Mouse (Mus musculus) forebrain, postnatal 0 days (tissue): Measurements from ENCODE around the gene Ap2s1. TPM values are rescaled to one million over a fixed set of nuclear protein-coding genes. Genes with fewer than 3 reads are reported as not detected.
"Not testable (repeated sequence)": the region's sequence is repeated elsewhere in the genome, so short reads cannot be mapped to it uniquely, and the experiment has no call there.

Experiments
- ATAC-seq: fragments of 200-750 bp; cut with Nextera tagmentation; 2 replicates; pipeline ENCODE4 v1.8.0; 2017; ENCODE audit warnings: mild to moderate bottlenecking, moderate library complexity
- DNase-seq: peaks from one replicate; pipeline ENCODE4 v3.0.0-alpha.2; 2015
- H3K27ac ChIP-seq: fragments of 300-500 bp; sonication (generic); 2 replicates; pipeline ENCODE4 v1.5.1; 2014; ENCODE audit warnings: low read depth, mild to moderate bottlenecking, antibody characterized with exemption, low read length, moderate library complexity, mixed read lengths
- H3K27me3 ChIP-seq: fragments of 300-500 bp; sonication (generic); 2 replicates; pipeline ENCODE4 v1.6.1; 2014; ENCODE audit warnings: mild to moderate bottlenecking, low read length, mixed read lengths; ENCODE audit not compliant: insufficient read depth
- H3K36me3 ChIP-seq: fragments of 300-500 bp; sonication (generic); 2 replicates; pipeline ENCODE4 v1.6.1; 2014; ENCODE audit warnings: mild to moderate bottlenecking, moderate library complexity; ENCODE audit not compliant: insufficient read depth
- H3K4me1 ChIP-seq: fragments of 300-500 bp; sonication (generic); 2 replicates; pipeline ENCODE4 v1.6.1; 2014; ENCODE audit warnings: antibody characterized with exemption; ENCODE audit not compliant: insufficient read depth
- H3K4me2 ChIP-seq: fragments of 300-500 bp; sonication (generic); 2 replicates; pipeline ENCODE4 v1.6.1; 2014; ENCODE audit warnings: low read depth, mild to moderate bottlenecking, moderate library complexity
- H3K4me3 ChIP-seq: fragments of 300-500 bp; sonication (generic); 2 replicates; pipeline ENCODE4 v1.5.1; 2014; ENCODE audit warnings: low read depth, low read length, mixed read lengths
- H3K9ac ChIP-seq: fragments of 300-500 bp; sonication (generic); 2 replicates; pipeline ENCODE4 v1.6.1; 2014; ENCODE audit warnings: mild to moderate bottlenecking
- H3K9me3 ChIP-seq: fragments of 300-500 bp; sonication (generic); 2 replicates; pipeline ENCODE4 v1.6.1; 2016; ENCODE audit warnings: low read length
- CTCF ChIP-seq: sonication (generic); IDR thresholded peaks from 2 replicates; pipeline ENCODE4 v1.5.1; 2016; ENCODE audit warnings: antibody characterized with exemption, control low read depth, low read depth
- WGBS: fragments of 180-500 bp; shearing (Covaris S2); extraction: QIAGEN DNeasy Blood & Tissue Kit; methylation state at CpG from one replicate; pipeline ENCODE4 v1.1.7; 2014; 5-methylcytosine and 5-hydroxymethylcytosine counted together
- polyA plus RNA-seq: library from polyadenylated mRNA; unstranded; fragments of >200 nt; fragmentation: Nextera tagmentation; extraction: Ambion mirVana; gene quantifications from 2 replicates; pipeline ENCODE4 v1.2.1, GENCODE M21; 2015
- total RNA-seq: library from RNA; depleted of rRNA; stranded (reverse); fragments of >200 nt; gene quantifications from 2 replicates; pipeline ENCODE4 v1.2.3, GENCODE M21; 2014

Gene Ap2s1
- total and polyA plus RNA-seq, 2 experiments from 2014 or later = 519 to 566 TPM

DNA sequence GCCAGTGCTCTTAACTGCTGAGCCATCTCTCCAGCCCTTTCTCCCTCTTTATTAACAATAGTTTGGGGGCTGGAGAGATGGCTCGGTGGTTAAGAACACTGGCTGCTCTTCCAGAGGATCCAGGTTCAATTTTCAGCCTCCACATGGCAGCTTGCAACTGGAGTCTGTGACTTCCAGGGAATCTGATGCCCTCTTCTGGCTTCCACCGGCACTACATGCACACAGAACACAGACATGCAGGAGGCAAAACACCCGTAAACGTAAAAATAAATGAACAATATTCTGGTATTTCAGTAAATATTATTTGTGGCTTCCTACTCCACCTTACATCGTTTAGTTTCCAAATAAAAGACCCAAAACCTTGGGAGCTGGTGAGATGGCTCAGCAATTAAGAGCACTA lies 27.6 kb upstream of the Ap2s1 start:
- Histone ChIP-seq H3K9me3 (no peaks in the 10 kb centered on the region), H3K27me3 (no peaks in the 10 kb centered on the region), H3K27ac (no peak overlapping the region), H3K4me2 (no peak overlapping the region), H3K4me3 (no peak overlapping the region), H3K4me1 (no peaks in the 10 kb centered on the region), H3K9ac (no peak overlapping the region), H3K36me3 (no peaks in the 10 kb centered on the region)
- 0 out of 2 replicates have a peak, but pooled peaks have one; percentile 6 for TF ChIP-seq CTCF
- 79% methylated on average over 5 of the region's 5 CpGs for WGBS
- DNase-seq (no peak), ATAC-seq (no peak)

DNA sequence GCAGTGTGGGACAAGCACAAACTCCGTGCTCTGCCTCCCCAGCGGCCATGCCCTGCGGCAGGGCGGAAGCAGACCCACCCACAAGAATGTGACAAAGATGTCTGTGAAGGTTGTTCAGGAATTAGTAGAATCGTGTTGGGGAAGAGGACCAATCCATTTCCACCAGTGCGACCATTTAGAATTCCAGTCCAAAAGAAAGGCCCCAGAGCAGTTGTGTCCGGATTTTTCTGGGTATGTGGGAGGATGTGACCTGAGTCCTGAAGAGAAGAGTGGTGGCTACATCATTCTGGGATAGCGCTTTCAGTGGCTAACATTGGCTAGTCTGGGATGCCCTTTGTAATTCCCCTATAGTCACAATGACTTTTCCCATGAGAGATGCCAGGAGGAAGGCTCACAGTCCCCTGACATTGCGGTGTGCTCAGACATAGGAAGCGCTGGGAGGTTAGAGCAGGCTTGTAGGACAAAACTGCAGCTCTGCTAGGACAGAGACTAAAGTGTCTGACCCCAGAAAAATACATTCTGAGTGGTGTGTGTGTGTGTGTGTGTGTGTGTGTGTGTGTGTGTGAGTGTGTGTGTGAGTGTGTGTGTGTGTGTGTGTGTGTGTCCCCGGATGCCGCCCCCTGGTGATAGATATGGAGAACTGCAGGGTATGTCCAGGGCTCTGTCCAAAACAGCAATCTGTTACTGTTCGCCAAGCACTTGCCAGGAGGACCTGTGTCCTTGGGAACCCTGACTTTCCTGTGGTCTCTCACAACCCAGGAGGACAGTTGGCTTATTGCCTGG lies 25.4 kb upstream of the Ap2s1 start:
- H3K9me3 ChIP-seq = no peaks in the 10 kb centered on the region
- no peaks in the 10 kb centered on the region for H3K36me3 ChIP-seq
- no peak overlapping the region for H3K4me2 ChIP-seq
- H3K27me3 ChIP-seq = no peaks in the 10 kb centered on the region
- no peak overlapping the region for H3K27ac ChIP-seq
- ATAC-seq (no peak), DNase-seq (no peak)
- no peaks in the 10 kb centered on the region for H3K4me1 ChIP-seq
- TF ChIP-seq CTCF = 0 out of 2 replicates have a peak, but pooled peaks have one; percentile 12
- 80% methylated on average over 13 of the region's 13 CpGs for WGBS
- no peak overlapping the region for H3K9ac ChIP-seq
- no peak overlapping the region for H3K4me3 ChIP-seq

GRCm38 (mm10) chr7:16716456-16717152 lies 21.6 kb upstream of the Ap2s1 start:
- not testable (repeated sequence) for H3K4me2 ChIP-seq, H3K27me3 ChIP-seq, H3K9ac ChIP-seq, DNase-seq, H3K9me3 ChIP-seq, H3K27ac ChIP-seq, H3K4me3 ChIP-seq, ATAC-seq, H3K4me1 ChIP-seq, H3K36me3 ChIP-seq
- WGBS = 39% methylated on average over 8 of the region's 8 CpGs

- Histone ChIP-seq H3K27ac (no peak within 1 kb of the TSS), H3K27me3 (no peaks in the 10 kb centered on the region), H3K4me1 (no peaks in the 10 kb centered on the region), H3K9ac (no peak within 1 kb of the TSS), H3K36me3 (no peaks in the 10 kb centered on the region), H3K9me3 (no peaks in the 10 kb centered on the region), H3K4me2 (no peak within 1 kb of the TSS), H3K4me3 (no peak within 1 kb of the TSS)
- TF ChIP-seq CTCF = no peak
- DNase-seq (no peak), ATAC-seq (no peak)
- 87% methylated on average over 2 of the region's 2 CpGs for WGBS
These were observed 16.6 kb upstream of the Ap2s1 start, which contains the start of gene Ceacam9 for GRCm38 (mm10) chr7:16721629-16722028. Ceacam9 (plus strand) TSS chr7:16721929.

GRCm38 (mm10) chr7:16722490-16722889 lies 15.7 kb upstream of the Ap2s1 start:
- not testable (repeated sequence) for H3K9ac ChIP-seq, H3K36me3 ChIP-seq, H3K4me3 ChIP-seq, H3K27ac ChIP-seq, H3K9me3 ChIP-seq, H3K27me3 ChIP-seq, H3K4me1 ChIP-seq, DNase-seq, ATAC-seq, H3K4me2 ChIP-seq
- WGBS = 77% methylated on average over 3 of the region's 3 CpGs

DNA sequence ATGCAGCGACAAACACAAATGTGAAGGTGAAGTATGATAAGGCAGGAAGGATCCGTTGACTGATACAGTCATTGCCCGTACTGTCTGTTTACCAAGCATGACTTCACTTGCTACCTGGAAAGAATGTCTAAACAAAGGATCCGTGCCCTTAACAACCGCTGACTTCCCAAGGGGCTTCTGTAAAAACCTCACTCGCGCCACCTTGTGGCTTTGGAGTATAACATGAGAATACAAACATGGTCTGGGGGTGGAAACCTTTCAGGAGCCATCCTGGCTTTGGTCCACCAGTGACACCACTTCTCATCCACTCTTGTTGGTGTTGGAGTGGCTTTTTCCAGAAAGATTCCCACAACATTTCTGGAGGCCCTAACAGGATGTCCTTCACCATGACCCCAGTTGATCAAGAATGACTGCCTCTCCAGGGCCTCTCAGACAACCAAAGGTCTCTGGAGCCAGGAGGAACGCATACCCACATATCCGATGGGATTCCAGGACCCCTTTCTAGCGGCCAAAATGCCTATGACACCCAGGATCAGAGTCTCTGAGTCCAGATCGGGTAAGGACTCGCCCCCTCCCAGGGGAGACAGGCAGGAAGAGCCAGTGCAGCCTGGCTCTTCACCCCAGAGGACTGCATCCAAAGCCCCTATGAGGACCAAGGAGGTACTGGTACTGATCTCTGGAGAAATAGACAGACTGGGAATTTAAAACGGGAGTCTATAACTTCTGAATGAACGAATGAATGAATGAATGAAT lies 9.4 kb upstream of the Ap2s1 start:
- no peaks in the 10 kb centered on the region for H3K4me1 ChIP-seq
- H3K27ac ChIP-seq = no peak overlapping the region
- no peaks in the 10 kb centered on the region for H3K27me3 ChIP-seq
- ATAC-seq (peak; percentile 81), DNase-seq (peak; percentile 88)
- peak overlapping the region; percentile 16 for H3K4me2 ChIP-seq
- no peaks in the 10 kb centered on the region for H3K9me3 ChIP-seq
- WGBS = 27% methylated on average over 14 of the region's 14 CpGs
- peak overlapping the region; percentile 19; the same call in 1 of the 2 replicates for H3K9ac ChIP-seq
- peak; percentile 80 for TF ChIP-seq CTCF
- H3K4me3 ChIP-seq = peak overlapping the region; percentile 13; the same call in 1 of the 2 replicates
- H3K36me3 ChIP-seq = no peaks in the 10 kb centered on the region

GRCm38 (mm10) chr7:16729563-16729962 lies 8.6 kb upstream of the Ap2s1 start:
- H3K27ac ChIP-seq, H3K36me3 ChIP-seq, H3K4me3 ChIP-seq, H3K27me3 ChIP-seq, H3K4me1 ChIP-seq, H3K9ac ChIP-seq, H3K9me3 ChIP-seq: not testable (repeated sequence)
- ATAC-seq (peak; percentile 30; the same call in 1 of the 2 replicates), DNase-seq (peak; percentile 20)
- WGBS = 6% methylated on average over 7 of the region's 7 CpGs
- H3K4me2 ChIP-seq = peak overlapping the region; percentile 15; the same call in 1 of the 2 replicates
